Mouse (Mus musculus): ENCODE measurements around the gene Irf5.

The Irf5 gene

DNA sequence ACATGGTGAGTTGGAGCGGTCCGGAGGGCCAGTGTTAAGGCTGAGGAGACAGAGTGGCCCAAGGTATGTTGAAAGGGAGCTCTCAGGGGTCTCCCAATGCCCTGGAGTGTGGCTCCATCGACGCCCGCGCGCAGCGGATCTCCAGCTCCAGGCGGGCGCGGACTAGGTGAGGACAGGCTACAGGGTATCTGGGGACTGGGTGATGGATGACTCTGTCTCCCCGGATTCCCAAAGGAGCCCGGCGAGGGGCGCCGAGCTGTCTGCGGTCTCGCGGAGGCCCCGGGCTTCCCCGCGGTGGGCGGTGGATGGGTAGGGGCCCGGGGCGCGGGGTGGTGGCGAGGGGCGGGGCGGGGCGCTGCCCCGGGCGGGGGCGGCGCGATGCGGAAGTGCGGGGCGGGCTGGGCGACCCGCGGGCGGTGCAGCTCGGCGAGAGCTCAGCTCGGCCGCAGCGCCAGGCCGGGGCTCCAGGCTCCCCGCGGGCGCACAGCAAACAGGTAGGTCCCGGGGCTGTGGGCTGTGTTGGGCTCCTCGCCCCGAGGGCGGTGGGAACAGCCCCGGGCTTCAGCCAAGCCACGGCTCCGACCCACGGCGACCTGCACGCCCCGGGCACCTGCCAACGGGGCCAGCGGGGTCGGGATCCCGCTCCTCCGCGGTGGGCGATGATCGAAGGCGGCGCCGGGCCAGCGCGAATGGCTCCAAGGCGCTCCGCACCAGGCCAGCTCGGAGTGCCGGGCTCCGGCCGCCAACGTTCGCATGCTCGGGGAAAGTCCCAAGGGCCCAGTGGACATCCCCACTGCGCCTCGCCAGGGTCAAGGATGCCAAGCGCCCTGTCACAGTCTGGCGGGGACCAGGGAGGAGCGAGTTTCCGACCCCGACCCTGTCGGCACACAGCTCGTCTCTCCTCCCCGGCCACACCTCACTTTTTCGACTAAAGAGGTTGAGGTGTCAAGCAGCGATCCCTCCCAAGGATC lies at the start of gene Irf5:
TSS of gene Irf5 (plus strand) at position 345 of the 971 bp plus-strand sequence.
- no peak for DNase-seq (ENCODE audit: low spot score)

DNA sequence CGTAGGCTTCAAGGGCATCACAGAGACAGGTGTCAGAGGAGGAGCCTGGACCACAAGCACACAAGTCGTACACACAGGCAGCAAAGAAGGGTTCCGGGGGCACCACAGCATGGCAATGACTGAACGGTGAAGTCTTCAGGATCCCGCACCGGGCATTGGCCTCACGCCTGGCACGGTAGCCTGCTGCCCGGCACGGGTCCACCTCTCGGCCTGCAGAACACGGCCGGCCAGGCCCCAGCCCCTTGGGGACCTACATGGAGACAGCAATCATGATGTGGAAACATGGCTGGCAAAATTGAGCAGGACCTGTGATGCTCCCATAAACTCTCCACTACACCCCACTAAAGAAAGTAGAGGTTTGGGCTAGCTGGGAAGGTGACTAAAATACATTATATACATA lies 43.7 kb upstream of the Irf5 start:
- no peak for DNase-seq (ENCODE audit: low spot score)

GRCm38 (mm10) chr6:29484716-29485559 lies 41.5 kb upstream of the Irf5 start:
- DNase-seq (ENCODE audit: low spot score) = peak; percentile 66

DNA sequence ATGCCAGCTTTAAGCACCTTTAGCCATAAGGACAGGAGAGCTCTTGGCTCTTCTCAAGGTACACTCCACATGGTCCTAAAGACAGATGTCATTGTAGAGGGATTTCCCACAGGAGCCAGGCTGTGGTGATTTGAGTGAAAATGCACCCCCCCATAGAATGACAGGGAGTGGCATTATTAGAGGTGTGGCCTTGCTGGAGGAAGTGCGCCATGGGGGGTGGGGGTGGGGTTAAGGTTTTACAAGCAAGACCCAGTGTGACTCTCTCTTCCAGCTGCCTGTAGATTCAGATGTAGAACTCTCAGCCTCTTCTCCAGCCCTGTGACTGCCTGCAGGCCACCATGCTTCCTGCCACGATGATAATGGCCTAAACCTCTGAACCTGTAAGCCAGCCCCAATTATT lies 40.5 kb upstream of the Irf5 start:
- DNase-seq (ENCODE audit: low spot score) = no peak

GRCm38 (mm10) chr6:29494101-29494500 lies 32.3 kb upstream of the Irf5 start:
- DNase-seq (ENCODE audit: low spot score) = no peak

- DNase-seq (ENCODE audit: low spot score) = no peak
Observed at GRCm38 (mm10) chr6:29496270-29496669, 30.2 kb upstream of the Irf5 start.

DNA sequence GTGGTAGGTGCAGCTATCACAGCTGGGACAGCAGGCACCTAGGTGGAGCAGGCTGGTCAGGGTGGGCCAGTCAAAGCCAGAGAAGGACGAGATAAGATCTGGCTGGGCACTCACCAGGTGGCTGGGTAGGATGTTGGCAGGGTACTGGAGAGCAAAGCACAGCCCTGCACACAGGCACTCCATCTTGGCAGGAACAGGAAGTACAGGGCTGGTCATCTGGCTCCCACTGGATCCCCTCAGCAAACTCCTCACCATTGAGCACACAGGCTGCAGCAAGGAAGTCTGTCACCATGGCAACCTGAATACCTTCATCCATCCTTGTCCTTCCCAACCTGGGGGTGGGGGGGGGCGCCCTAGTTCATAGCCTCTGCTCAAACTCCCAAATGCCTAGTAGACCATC lies 28.6 kb upstream of the Irf5 start:
- no peak for DNase-seq (ENCODE audit: low spot score)

GRCm38 (mm10) chr6:29500177-29500576 lies 26.2 kb upstream of the Irf5 start:
- DNase-seq (ENCODE audit: low spot score) = no peak

DNA sequence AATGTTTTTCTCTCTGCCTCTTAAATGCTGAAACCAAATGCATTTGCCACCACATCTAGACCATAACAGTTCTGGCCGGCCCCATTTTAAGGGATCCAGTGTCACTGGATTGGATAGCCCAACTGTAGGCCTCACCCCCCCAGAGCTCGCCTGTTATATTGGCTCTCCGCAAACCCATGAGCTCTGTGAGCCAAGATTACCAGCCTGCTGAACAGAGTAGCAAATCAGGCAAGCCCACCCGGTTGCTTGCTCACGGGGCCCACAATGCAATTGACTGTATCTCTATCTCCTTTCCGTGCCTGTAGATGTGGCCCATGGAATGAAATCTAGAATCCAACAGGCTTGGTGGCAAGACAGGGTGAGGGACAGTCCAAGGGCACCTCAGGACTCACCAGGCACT lies 25.6 kb upstream of the Irf5 start:
- DNase-seq (ENCODE audit: low spot score) = no peak

GRCm38 (mm10) chr6:29501599-29501998 lies 24.8 kb upstream of the Irf5 start:
- DNase-seq (ENCODE audit: low spot score) = no peak

GRCm38 (mm10) chr6:29505493-29505892 lies 20.9 kb upstream of the Irf5 start:
- DNase-seq (ENCODE audit: low spot score) = no peak

DNA sequence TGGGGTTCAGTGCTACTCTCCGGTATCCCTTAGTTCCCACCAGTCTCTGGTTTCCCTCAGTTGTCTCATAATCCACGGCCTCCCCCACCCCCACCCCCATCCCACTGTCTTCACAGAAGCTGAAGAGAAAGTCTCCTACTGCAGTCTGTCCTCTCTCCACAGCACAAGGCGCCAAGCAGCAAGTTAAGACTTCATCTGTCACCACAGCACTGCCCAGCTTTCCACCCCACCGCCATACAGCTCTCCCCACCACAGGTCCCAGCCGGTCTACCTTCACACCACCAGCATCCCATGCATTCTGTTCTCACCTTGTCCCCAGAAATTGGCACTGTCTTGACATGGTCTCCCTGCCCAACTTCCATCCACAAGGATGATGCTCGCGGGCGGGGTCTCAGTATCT lies 19.6 kb upstream of the Irf5 start:
- DNase-seq (ENCODE audit: low spot score) = no peak

GRCm38 (mm10) chr6:29507447-29508309 lies 18.7 kb upstream of the Irf5 start, which contains the start of gene Kcp:
TSS of gene Kcp (minus strand) at chr6:29507952.
- no peak for DNase-seq (ENCODE audit: low spot score)

- no peak for DNase-seq (ENCODE audit: low spot score)
Observed at GRCm38 (mm10) chr6:29509086-29509485, 17.3 kb upstream of the Irf5 start.

- no peak for DNase-seq (ENCODE audit: low spot score)
Observed at GRCm38 (mm10) chr6:29513284-29513683, 13.1 kb upstream of the Irf5 start.

GRCm38 (mm10) chr6:29517139-29517538 lies 9.3 kb upstream of the Irf5 start:
- no peak for DNase-seq (ENCODE audit: low spot score)

- no peak for DNase-seq (ENCODE audit: low spot score)
Observed at GRCm38 (mm10) chr6:29522626-29523300, 3.7 kb upstream of the Irf5 start.

DNA sequence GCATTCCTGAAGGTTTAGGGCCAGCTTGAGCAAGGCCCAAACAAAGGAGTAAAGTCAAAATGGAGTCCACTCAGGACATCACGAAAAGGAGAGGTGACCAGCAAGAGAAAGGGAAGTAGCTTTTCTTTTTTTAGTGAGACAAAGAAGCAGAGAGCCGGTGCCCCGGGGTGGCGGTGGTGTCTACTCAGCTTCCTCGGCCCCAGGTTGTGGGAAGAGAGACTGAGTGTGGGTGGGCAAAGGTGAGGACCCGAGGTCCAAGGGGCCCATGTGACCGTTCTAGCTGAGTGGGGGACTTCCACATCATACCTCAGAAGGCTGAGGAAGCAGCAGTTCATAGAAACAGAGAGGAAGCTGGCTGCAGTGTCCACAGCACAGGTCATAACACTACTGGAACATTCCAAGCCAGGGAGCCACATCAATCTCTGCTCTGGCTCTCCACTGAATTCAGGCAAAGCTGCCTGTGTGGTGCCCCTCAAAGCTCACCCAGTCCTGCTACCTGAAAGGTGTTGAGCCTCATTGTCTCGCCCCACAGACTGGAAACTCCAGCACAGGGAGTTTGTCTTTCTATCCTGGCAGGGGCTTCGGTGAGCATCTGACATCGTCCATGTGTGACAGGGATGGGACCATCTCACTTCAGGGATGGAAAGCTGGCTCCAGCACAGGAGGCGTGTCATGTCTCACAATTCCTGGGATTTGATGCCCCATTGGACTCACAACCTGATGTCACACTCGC lies 3.0 kb upstream of the Irf5 start:
- DNase-seq (ENCODE audit: low spot score) = no peak

GRCm38 (mm10) chr6:29524034-29524489 lies 2.4 kb upstream of the Irf5 start:
- DNase-seq (ENCODE audit: low spot score) = no peak

- no peak for DNase-seq (ENCODE audit: low spot score)
Observed at GRCm38 (mm10) chr6:29525256-29525655, 1.2 kb upstream of the Irf5 start.

Measured in ovary, postnatal 10 days (tissue).